Mouse (Mus musculus): ENCODE results near the gene Atxn1.

Atxn1 gene

DNA sequence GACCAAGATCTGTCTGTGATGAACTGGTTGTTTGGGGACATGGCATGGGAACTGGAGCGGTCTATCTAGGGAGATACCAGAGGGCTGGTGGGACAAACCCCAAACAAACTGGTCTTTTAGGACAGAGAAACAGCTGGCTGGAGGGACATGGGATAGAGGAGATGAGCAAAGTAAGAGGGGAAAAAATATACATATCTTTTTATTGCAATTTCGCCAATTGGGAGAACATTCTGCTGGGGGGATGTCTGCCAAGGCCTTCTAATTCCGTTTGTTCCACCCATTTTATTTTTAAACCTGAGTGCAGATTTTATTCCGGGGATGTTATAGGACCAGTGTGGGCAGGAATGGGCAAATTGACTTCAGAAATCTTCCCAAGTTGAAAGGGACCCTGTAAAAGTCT, 305.0 kb downstream of the Atxn1 start:
- DNase-seq, result peak; percentile 33

DNA sequence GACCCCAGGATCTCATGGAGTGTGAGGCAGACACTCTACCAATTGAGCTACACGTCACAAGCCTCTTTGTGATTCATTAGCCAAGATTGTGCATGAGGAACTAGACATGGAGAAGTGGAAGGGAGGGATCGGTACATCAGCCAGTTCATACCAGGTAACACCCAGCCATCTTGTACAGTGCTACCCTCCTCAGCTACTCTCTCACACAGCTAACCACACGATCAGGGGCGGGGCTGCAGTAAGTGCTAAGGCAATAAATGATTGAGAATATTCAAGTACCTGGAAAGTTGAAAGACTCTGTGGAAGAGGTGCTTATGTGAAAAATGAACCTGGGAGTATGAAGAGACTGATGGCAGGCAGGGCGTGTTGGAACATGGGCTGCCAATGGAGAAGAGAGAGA, 306.5 kb downstream of the Atxn1 start:
- DNase-seq, result no peak

DNA sequence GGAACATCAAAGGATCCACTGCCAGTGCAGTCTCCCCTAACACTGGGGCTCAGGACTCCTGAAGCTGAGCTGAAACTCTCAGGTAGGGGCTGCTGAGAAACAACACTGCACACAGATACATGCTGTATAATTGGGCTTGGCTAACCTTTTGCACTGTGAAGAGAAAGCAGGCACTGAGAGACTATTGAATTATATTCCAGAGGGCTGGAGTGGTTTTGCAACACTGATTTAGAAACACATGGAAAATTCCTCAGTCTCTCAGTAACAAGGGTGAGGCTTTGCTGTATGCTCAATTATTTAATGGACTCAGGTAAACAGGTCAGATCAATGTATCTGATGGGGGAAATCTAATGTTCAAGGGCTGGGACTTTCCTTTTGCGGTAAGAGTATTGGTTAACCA, 307.6 kb downstream of the Atxn1 start:
- no peak for DNase-seq

DNA sequence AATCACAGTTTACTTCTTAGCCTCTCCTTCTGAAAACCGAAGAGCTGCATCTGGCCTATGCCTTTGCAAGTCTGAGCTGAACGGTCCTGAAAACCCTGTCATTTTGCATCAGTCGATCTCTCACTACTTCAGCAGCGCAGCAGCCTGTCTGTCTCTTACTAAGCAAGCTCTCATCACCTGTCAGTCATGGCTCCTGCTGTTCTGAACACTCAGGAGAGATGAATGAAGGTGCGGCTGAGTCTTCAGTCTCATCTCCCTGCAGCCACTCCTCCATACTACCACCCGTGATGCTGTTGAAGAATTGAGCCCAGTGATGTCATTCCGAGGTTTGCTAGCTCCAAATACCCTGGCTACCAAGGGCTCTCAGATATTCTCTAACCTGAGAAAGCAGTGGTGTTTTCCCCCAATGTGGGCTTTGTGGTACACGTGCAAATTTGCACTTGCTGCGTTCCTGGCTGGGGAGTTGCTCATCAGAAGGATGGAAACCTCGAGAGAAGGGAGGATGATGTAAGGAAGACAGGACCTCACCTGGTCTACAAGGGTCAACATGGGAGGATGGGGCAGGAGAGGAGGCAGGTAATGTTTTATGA, 313.1 kb downstream of the Atxn1 start:
- no peak for DNase-seq

DNA sequence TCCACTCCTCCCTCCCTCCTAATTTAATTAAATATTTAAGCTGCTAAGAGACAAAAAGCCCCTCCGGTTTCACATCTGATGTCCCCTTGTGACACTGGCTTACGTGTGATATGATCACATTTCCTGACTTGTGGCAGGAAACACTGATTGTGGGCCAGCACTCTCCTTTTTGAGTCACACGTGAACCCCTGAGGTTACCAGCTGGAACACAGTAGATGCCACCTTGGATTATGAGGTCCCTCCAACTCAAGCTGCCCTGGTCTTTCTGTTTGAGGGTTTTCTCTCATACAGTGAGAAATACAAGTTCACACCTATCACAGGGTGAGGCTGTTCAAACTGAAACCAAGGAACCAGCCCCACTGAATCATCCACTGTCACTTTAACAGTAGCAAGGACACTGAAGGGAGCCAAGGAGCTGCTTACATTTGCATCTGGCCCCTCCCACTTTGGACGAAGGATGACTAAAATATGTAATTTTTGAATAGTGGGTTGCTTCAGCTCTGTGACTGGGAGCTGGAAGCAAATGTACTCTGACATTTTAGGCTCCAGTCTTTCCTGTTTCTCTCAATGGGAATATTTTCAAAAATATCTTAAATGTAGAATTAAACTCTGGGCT, 315.5 kb downstream of the Atxn1 start:
- DNase-seq, result no peak

DNA sequence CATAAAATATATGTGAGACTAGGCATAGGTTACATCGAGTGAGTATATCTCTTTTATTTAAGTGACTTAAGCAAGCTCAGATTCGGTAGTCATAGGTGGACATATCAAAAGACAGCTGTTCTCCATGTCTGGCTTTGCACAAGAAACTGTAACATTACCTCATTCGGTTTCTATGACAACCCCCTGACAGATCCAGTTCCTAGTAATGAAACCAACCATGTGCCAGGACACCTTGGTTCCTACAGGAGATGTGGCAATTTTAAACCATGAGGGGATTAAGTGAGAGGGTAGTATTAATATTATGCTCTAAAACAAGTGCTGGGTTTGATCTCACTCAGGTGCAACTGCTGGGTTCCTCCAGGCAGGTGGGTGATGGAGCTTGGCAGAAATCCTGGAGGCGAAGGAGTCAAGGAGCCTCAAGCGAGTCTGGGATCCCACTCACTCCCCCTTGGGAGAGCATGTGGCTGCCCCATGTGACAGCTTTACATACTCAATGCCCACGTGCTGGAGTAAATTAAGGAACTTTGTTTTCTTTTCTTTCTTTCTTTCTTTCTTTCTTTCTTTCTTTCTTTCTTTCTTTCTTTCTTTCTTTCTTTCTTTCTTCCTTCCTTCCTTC, 320.9 kb downstream of the Atxn1 start:
- DNase-seq, result no peak

DNA sequence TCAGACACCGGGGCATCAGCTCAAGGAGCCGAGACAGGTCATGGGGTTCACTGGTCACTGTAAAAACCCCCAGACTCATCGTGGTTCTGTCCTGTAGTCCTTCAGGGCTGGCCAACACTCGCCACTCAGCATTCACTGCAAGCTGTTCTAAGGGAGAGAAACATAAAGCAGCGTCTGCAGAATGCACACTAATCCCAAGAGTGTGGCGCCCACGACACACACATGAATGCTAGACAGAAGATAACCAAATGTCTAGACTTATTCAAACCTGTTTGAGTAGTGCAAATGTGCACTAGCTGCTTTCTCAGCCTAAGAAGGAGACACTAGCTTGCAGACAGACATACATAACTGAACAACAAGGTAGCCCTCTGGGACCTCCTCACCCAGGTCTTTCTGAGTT, 321.9 kb downstream of the Atxn1 start:
- no peak for DNase-seq

DNA sequence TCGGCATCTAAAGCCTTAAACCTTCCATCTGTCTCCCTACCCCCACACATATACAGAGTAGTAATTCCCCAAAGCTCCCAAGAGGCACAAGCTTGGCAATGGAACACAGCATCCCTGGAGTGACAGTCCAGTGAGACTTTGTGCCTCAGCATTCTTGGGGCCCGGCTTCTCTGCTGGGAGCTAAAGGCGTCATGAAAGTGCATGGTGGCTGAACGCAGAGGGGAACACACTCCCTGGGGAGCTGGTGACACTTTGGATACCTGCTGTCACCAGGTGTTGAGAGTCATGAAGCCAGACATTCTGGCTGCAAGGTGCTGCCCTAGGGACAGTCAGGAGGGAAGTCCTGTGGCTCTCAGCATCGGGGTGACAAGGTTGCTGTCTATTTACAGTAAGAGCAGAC, 324.4 kb downstream of the Atxn1 start:
- no peak for DNase-seq

DNA sequence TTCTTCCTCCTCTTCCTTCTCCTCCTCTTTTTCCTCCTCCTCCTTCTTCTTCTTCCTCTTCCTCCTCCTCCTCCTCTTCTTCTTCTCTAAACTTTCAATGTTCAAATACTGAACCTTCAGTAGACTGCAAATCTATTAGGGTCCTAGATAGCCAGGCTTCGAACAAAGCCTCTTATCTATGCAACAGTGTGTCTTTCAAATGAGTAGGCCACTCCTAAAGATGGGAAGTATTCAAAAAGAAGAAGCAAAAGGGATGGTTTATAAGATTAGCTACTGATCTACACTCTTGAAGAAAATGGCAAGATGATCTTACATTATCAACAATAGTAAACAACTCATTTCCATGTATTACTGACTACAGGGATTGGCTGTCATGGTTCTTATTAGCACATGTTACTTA, 326.5 kb downstream of the Atxn1 start:
- DNase-seq, result no peak

DNA sequence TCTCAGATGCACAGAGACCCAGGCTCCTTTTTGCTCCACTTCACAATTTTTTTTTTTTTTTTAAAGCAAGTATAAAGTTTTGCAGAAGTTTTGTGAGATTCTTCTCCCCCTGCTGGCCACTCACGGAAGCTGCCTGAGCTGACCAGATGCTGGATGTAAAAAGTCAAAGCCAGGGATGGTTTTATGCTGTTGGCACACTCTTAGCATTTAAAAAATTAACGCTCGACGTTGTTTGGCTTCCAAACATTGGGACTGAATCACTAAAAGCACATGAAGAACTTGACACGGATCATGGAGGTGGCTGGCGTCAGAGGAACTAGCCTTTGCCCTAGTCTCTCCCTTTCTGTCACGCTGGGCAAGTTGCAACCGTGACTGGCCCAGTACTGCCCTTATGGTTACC, 327.5 kb downstream of the Atxn1 start:
- no peak for DNase-seq

DNA sequence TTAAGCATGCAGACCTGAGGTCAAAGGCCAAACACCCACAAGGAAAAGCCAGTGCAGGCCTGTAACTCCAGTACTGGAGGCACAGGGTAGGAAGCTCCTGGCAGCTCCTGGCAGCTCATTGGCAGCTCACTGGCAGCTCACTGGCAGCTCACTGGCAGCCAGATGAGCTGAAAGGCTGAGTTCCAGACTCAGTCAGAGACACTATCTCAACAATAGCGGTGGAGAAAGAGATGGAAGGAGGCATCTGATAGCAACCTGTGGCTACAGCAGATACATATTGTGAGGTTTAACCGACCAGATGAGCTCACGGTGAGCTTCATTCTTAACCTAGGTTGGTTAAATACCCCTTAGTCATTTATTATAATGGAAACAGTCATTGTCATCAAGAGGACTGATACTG, 328.4 kb downstream of the Atxn1 start:
- no peak for DNase-seq

DNA sequence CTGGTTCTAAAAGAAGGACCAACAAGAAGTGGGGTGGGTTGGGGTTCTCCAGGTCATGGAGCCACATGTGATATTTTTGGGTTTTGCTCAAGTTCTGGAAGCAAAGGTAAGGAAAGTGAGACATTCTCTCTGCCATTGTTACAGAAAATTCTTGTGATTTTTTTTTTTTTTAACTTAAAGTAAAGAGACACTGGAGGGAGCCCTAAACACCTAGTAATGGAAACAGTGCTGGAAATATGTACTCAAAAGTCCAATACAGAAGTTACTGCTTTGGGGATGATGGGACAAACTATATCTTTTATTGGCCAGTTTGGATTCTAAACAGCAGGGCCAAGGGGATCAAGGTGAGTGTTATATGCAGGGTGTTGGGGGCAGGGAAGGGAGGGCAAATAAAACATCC, 330.9 kb downstream of the Atxn1 start:
- DNase-seq, result no peak

DNA sequence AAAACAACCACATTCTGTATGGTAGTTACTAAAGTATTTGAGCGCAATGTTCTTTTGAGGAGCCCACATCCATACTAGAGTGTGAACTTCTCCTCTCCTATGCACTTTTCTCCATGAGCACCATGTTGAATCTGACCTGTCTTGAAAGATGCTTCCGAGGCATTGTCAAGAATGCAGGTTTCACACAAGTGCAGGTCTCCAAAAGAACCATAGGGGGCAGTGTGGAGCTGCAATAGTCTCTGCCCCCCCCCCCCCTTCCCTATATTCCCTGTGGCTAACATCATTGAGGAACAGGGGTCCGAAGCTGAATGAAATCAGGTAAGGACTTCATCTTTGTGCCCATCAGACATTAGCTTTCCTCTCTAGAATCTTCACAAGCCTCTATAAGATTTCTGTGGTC, 332.7 kb downstream of the Atxn1 start:
- no peak for DNase-seq

DNA sequence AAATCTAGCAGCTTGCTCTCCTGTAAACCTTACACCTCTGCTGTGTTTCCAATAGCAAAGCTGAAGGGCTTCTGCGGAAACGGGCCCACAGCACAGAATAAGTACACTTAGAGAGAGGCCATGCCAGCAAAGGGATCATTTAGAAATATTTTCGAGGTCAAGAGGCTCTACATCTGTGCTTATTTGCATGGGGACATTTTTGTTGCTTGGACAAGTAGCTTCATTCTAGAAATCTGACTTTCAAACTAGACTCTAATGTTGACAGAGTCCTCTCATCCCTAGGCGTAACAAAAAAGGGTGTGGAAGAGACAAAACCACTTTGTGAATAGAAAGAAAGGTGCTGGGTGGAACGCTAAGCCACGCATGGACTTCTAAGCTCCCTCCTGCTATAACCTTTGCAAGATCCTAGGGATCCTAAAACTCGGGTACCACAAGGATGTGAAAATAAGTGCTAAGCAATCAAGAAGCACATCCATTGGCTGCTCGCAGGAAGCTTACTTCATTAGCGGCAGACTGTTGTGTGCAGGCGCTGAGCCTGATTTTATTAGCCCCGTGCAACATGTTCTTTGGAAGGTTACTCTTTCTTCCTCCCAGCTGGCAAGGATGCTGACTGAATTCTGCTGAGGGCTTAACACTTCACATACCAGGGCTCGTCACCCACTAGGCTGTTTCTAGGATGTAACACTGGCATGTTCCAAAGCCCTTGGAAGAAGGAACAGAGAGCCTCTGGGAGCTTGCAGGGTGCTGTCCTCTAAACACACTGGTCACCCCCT, 334.1 kb downstream of the Atxn1 start:
- no peak for DNase-seq

DNA sequence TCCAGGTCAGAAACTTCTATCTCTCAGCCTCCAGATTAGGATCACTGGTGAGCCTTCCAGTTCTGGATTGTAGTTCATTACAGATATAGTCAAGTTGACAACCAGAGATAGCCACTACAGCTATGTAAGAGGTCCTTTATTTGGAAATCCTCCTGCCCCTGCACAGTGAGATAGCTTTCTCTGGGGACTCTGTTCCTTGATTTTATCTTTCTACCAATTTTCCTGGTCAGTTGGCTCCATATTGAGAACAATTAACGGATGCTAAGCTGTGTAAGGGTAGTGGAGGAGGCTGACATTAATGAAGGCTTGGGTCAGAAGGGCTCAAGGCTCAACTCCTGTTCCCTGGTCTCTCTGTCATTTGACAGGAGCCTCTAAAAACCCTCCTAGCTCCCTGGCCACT, 335.1 kb downstream of the Atxn1 start:
- DNase-seq, result no peak

DNA sequence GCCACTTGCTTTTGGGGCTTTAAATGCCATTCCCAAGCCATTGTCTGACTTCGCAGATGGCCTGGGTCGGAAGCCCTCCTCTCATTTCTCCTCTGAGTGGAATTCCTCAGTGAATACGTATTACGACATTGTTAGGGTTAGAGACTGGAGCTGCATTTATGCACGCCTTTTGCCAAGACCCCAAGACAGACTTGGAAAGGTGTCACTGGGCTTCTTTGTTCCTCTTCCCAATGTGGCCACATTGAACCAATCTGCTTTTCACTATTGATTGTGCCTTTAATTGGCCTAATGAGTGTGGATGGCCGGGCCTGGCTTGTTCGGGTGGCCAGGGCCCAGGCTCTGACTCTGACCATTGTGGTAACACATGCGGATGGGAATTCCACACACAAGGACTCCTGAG, 336.5 kb downstream of the Atxn1 start:
- no peak for DNase-seq

DNA sequence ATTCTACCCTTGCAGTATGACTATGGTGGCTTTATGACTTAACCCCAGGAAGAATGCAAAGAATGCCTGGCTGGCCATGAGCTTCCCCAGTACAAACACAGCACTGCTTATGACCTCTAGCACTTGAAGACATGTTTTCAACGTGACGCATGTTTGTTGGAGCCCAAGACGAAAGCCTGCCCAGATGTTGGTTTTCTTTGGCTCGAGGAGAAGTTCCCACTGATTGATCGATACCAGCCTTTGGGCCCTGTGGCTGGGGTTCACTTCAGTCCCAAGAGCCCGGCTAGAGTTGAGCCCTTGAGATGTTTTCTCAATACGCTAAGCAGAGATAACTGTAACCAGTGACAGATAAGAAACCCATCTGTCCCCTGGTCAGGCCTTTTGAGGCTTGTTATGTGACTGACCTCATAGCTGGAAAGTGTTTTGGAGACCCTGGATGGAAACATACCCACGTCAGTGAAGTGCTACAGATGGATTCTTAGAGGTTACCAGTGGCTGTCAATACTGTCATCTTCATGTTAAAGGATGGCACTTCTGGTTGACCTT, 337.5 kb downstream of the Atxn1 start:
- DNase-seq, result no peak

DNA sequence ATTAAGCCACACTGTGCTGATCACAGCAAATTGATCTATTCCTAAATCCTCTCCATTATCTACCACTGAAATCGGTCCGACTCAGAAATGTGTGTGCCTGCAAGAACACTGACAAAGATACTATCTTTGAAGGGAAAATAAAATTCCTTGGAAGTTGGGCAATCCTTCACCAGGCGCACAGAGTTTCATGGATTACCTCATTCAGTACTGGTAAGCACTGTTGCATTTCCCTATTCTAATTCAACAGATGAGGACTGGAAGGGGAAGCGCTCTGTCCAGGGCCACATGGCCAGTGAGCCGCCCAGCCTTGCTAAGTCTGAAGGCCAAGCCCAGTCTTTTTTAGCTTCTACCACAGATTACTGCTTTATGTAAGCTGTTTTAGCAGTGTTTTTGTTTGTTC, 339.1 kb downstream of the Atxn1 start:
- DNase-seq, result no peak

DNA sequence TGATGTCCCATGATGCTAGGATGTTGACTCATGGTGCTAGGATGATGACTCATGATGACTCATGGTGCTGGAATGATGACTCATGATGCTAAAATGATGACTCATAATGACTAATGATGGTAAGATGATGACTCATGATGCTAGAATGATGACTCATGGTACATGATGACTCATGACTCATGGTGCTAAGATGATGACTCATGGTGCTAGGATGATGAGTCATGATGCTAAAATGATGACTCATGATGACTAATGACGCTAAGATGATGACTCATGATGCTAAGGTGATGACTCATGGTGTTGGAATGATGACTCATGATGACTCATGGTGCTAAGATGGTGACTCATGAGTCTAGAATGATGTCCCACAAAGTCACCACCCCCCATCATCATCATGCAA, 341.0 kb downstream of the Atxn1 start:
- DNase-seq, result no peak

DNA sequence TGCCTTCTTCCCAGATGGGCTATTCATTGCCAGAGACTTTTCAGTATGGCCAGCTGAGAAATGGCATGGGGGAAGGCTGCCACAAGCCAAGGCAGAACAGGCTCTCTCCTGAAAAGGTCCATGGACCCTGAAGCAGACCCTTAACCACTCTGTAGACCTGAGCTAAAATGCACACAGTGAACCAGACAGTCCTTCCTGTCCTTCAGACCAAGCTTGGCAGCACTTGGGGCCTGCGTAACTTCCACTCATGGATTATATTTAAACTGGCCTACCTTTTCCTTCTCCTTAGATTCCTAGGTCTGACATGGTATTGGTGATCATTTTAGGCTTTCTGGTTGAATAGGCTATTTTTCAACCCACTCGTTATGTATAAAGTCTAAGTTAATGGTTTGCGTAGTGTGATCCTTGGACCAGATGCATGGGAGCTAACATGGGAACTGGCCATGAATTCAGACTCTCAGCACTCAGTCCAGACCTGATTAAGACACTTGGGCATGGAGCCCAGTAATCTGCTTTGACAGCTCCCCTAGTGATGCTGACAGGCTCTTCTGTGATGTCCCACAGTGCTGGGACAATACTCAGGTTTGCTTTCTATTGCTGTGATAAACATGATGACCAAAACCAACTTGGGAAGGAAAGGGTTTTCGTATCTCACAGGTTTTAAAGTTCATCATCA, 341.8 kb downstream of the Atxn1 start:
- no peak for DNase-seq

DNA sequence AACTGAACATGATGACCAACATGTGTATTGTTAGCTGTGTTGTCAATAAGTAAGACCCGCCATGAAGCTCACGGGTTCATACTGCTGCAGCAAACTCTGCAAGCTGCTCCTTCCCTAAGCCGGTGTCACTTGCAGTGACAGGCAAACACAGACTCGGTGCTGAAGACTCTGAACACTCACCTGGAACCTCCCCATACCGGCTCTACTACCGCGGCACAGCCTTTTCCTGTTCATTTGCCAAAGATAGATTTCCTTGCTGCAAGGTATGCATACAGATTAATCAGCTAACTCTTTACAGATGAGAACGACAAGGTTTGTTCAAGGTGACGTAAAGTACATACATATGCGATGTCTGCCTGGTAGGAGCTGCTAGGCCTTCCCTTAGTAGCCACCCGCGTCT, 344.1 kb downstream of the Atxn1 start:
- no peak for DNase-seq

DNA sequence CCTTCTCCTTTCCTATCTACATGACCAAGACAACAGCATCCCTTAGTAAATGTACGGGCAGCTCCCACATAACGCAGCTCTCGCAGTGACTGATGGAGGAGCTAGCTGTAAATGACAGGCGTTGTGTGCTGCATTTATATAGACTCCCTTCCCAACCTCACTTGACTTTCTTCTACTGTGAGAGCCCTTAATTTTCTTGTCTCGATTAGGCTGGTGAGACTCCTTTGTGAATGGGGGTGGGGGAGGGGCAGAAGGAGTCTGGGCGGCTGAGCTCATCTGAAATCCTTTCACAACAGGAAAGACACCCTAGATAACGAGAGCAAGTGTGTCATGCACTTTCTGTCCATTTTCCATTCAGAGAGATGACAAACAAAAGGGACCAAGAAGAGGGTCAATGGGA, 344.5 kb downstream of the Atxn1 start:
- no peak for DNase-seq

DNA sequence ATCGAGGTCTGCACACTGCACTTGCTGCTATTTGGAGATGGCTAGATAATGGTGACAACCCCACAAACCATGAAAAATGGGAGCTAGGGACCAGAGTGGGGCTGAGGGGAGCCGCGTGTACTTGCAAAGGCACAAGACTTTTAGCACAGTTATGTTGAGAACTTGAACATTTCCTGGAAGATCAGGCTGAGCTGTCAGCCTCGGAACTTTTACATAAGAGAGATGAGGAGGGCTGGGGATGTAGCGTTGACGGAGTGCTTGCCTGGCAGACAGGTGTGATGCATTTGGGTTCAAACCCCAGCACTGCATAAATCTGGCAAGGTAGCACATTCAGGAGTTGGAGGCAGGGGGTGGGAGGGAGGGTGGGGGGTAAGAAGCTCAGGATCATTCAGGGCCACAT, 346.8 kb downstream of the Atxn1 start:
- DNase-seq, result no peak

Measured in right cerebral cortex, postnatal 25 days (tissue).